Mouse (Mus musculus) erythroblast, embryonic 14.5 days (primary cell): ENCODE measurements around the gene Erc1.

Experiments
- GATA1 ChIP-seq: IDR thresholded peaks from 2 replicates; pipeline ENCODE4 v1.6.1; 2012; ENCODE audit warnings: low read length, inconsistent platforms, mixed read lengths
- TAL1 ChIP-seq: IDR thresholded peaks from 3 replicates; pipeline ENCODE4 v1.6.1; 2012; ENCODE audit warnings: low read length, inconsistent platforms, mixed read lengths

- TF ChIP-seq GATA1, result no peak
- no peak for TF ChIP-seq TAL1
Measured at GRCm38 (mm10) chr6:119630622-119631021, 217.3 kb downstream of the Erc1 start.
